In the genomic region with DNA sequence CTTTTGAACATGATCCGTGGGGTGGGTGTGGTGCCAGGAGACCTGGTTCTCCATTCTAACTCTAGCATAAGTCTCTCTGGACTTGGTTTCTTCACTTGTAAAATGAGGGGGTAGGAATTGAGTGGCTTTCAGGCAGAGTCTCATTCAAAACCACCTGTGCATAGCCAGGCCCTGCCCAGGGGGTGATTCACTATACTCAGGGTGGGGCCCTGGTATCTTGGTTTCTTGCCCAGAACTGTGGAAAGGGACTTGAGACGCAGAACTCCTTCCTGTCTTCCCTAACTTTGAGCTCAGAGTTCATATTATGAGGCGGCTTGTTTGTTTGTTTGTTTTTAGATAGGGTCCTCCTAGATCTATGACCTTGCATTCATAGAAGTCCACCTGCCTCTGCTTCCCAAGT, we compare ENCODE assay signal across 19 mouse cellular contexts. TPM values are rescaled to one million over a fixed set of nuclear protein-coding genes. Genes with fewer than 3 reads are reported as not detected.
DNase-seq lines count a peak whose midpoint lies in the region; ATAC-seq and TF ChIP-seq lines count a peak whose summit lies in the region.
"Had no signal": no experiment of that assay in that cellular context is flagged by ENCODE, and none has a peak within 500 bp of the region (broad histone marks: within the 10 kb centered on the region; RNA-seq: fewer than 3 reads in every experiment).

No protein-coding gene starts in this region.

- H3K4me2 ChIP-seq in embryonic facial prominence, embryonic 13.5 days, result no peak overlapping the region
- H3K4me2 ChIP-seq in kidney, embryonic 16.5 days (replicated peaks; ENCODE audit: low read depth, low read length), result no peak overlapping the region
- no peak overlapping the region for H3K4me2 ChIP-seq in limb, embryonic 15.5 days
- H3K4me2 ChIP-seq in liver, embryonic 12.5 days, result no peak overlapping the region
- H3K4me2 ChIP-seq: hindbrain, embryonic 15.5 days had no signal

- H3K9ac ChIP-seq in embryonic facial prominence, embryonic 13.5 days, result no peak overlapping the region
- H3K9ac ChIP-seq in kidney, embryonic 16.5 days (replicated peaks; ENCODE audit: low read length), result no peak overlapping the region
- no peak overlapping the region for H3K9ac ChIP-seq in limb, embryonic 15.5 days
- no peak overlapping the region for H3K9ac ChIP-seq in liver, embryonic 12.5 days
- H3K9ac ChIP-seq: hindbrain, embryonic 15.5 days had no signal

- no peak overlapping the region for H3ac ChIP-seq in C2C12 (ENCODE audit: control insufficient read depth, insufficient read length, low read depth)

- H3K79me2 ChIP-seq in C2C12 (ENCODE audit: control insufficient read depth, insufficient read depth), result peaks cover 97% of the 10 kb centered on the region

- no peaks in the 10 kb centered on the region for H3K27me3 ChIP-seq in embryonic facial prominence, embryonic 13.5 days
- no peaks in the 10 kb centered on the region for H3K27me3 ChIP-seq in embryonic facial prominence, embryonic 10.5 days (replicated peaks; ENCODE audit: low read depth, poor library complexity, severe bottlenecking)
- no peaks in the 10 kb centered on the region for H3K27me3 ChIP-seq in kidney, embryonic 16.5 days (ENCODE audit: insufficient read depth, low read length)
- H3K27me3 ChIP-seq in C2C12 (ENCODE audit: control insufficient read depth, insufficient read depth, insufficient read length), result no peaks in the 10 kb centered on the region
- H3K27me3 ChIP-seq in limb, embryonic 15.5 days, result no peaks in the 10 kb centered on the region
- no peaks in the 10 kb centered on the region for H3K27me3 ChIP-seq in liver, embryonic 12.5 days (replicated peaks)
- H3K27me3 ChIP-seq: hindbrain, embryonic 15.5 days; megakaryocyte, embryonic 14.5 days had no signal

- H3K9me3 ChIP-seq in embryonic facial prominence, embryonic 13.5 days, result no peaks in the 10 kb centered on the region
- H3K9me3 ChIP-seq in embryonic facial prominence, embryonic 10.5 days, result no peaks in the 10 kb centered on the region
- H3K9me3 ChIP-seq in kidney, embryonic 16.5 days (ENCODE audit: low read length), result no peaks in the 10 kb centered on the region
- no peaks in the 10 kb centered on the region for H3K9me3 ChIP-seq in limb, embryonic 15.5 days
- H3K9me3 ChIP-seq in liver, embryonic 12.5 days (replicated peaks), result no peaks in the 10 kb centered on the region
- H3K9me3 ChIP-seq: hindbrain, embryonic 15.5 days; megakaryocyte, embryonic 14.5 days had no signal

- no peaks in the 10 kb centered on the region; the same call in 1 of the 2 replicates for H3K36me3 ChIP-seq in embryonic facial prominence, embryonic 13.5 days
- H3K36me3 ChIP-seq in embryonic facial prominence, embryonic 10.5 days (replicated peaks), result peaks cover 11% of the 10 kb centered on the region; the same call in 1 of the 2 replicates
- no peaks in the 10 kb centered on the region for H3K36me3 ChIP-seq in kidney, embryonic 16.5 days (ENCODE audit: insufficient read depth, low read length)
- H3K36me3 ChIP-seq in C2C12 (ENCODE audit: control insufficient read depth, insufficient read depth), result no peaks in the 10 kb centered on the region
- H3K36me3 ChIP-seq in limb, embryonic 15.5 days, result no peaks in the 10 kb centered on the region
- H3K36me3 ChIP-seq in liver, embryonic 12.5 days, result peaks cover 2% of the 10 kb centered on the region; the same call in 1 of the 2 replicates
- H3K36me3 ChIP-seq: hindbrain, embryonic 15.5 days had no signal

- no peak overlapping the region for H3K4me3 ChIP-seq in embryonic facial prominence, embryonic 13.5 days
- H3K4me3 ChIP-seq in embryonic facial prominence, embryonic 10.5 days, result no peak overlapping the region
- no peak overlapping the region for H3K4me3 ChIP-seq in kidney, embryonic 16.5 days (ENCODE audit: low read length)
- H3K4me3 ChIP-seq in C2C12 (ENCODE audit: insufficient read depth, poor library complexity, severe bottlenecking), result no peak overlapping the region
- no peak overlapping the region for H3K4me3 ChIP-seq in limb, embryonic 15.5 days
- no peak overlapping the region for H3K4me3 ChIP-seq in liver, embryonic 12.5 days
- H3K4me3 ChIP-seq: heart, adult 2 months; hindbrain, embryonic 15.5 days had no signal

- DNase-seq in embryonic facial prominence, embryonic 10.5 days (ENCODE audit: low spot score), result no peak
- DNase-seq in kidney, postnatal 14 days, result peak; percentile 44
- DNase-seq in adrenal gland, postnatal 14 days, result no peak
- DNase-seq: adrenal gland, postnatal 25 days; cerebellum, adult 9-11 months; heart, adult 2 months; heart, postnatal 10 days; thymus, postnatal 14 days had no signal

- peaks cover 49% of the 10 kb centered on the region for H3K79me3 ChIP-seq in C2C12 (ENCODE audit: low read depth)

- H3K27ac ChIP-seq in embryonic facial prominence, embryonic 13.5 days, result peak overlapping the region; percentile 71; the same call in 1 of the 2 replicates
- H3K27ac ChIP-seq in embryonic facial prominence, embryonic 10.5 days (replicated peaks), result no peak overlapping the region
- no peak overlapping the region for H3K27ac ChIP-seq in kidney, embryonic 16.5 days (ENCODE audit: low read length)
- peak overlapping the region; percentile 75 for H3K27ac ChIP-seq in limb, embryonic 15.5 days
- no peak overlapping the region for H3K27ac ChIP-seq in liver, embryonic 12.5 days
- H3K27ac ChIP-seq: heart, adult 2 months; hindbrain, embryonic 15.5 days had no signal

- TF ChIP-seq CTCF in C2C12 (IDR thresholded peaks at IDR 0.05; ENCODE audit: control insufficient read depth, insufficient read depth, insufficient read length), result no peak

- H3K4me1 ChIP-seq in embryonic facial prominence, embryonic 13.5 days, result peaks cover 54% of the 10 kb centered on the region
- peaks cover 42% of the 10 kb centered on the region for H3K4me1 ChIP-seq in embryonic facial prominence, embryonic 10.5 days
- peaks cover 48% of the 10 kb centered on the region for H3K4me1 ChIP-seq in kidney, embryonic 16.5 days (ENCODE audit: insufficient read depth, low read length)
- H3K4me1 ChIP-seq in limb, embryonic 15.5 days, result peaks cover 57% of the 10 kb centered on the region
- H3K4me1 ChIP-seq in liver, embryonic 12.5 days, result peaks cover 57% of the 10 kb centered on the region

- no peak for ATAC-seq in embryonic facial prominence, embryonic 13.5 days (ENCODE audit: insufficient number of reproducible peaks, insufficient read depth, low FRiP score, low TSS enrichment, low read depth)
- no peak for ATAC-seq in kidney, embryonic 16.5 days (ENCODE audit: low FRiP score, low TSS enrichment)
- ATAC-seq in limb, embryonic 15.5 days (ENCODE audit: insufficient number of reproducible peaks, low FRiP score, low TSS enrichment, low read depth), result no peak
- ATAC-seq in liver, embryonic 12.5 days, result no peak

- WGBS in embryonic facial prominence, embryonic 13.5 days, result 73% methylated on average over 3 of the region's 3 CpGs
- 87% methylated on average over 3 of the region's 3 CpGs for WGBS in embryonic facial prominence, embryonic 10.5 days
- WGBS in kidney, embryonic 16.5 days, result 59% methylated on average over 3 of the region's 3 CpGs
- WGBS in limb, embryonic 15.5 days, result 52% methylated on average over 3 of the region's 3 CpGs
- 64% methylated on average over 3 of the region's 3 CpGs for whole genome bisulfite sequencing in liver, embryonic 12.5 days (ENCODE audit: insufficient replicate concordance)

RNA-seq across cellular contexts. Expression of a gene that starts 14.5 kb away (rescaled TPM):
- polyA plus RNA-seq in embryonic facial prominence, embryonic 13.5 days (2015; fragmentation: Nextera tagmentation; extraction: Ambion mirVana), result 14.6 and 16.5 TPM in 2 replicates
- polyA plus RNA-seq in embryonic facial prominence, embryonic 10.5 days (2016; fragmentation: Nextera tagmentation; extraction: Ambion mirVana), result 14.6 and 15.2 TPM in 2 replicates
- polyA plus RNA-seq in kidney, embryonic 16.5 days (2015; fragmentation: Nextera tagmentation; extraction: Ambion mirVana), result 15.9 and 17.4 TPM in 2 replicates
- 34.5 TPM for polyA plus RNA-seq in C2C12 (2012; fragmentation: generic; extraction: Trizol)
- polyA plus RNA-seq in limb, embryonic 15.5 days (2015; fragmentation: Nextera tagmentation; extraction: Ambion mirVana), result 14.1 TPM in 2 replicates
- 8.3 and 8.7 TPM in 2 replicates for polyA plus RNA-seq in liver, embryonic 12.5 days (2016; fragmentation: Nextera tagmentation; extraction: Ambion mirVana)
- total RNA-seq in adrenal gland, postnatal 14 days (2021), result 52.5 and 58.5 TPM in 2 replicates

RNA-seq across cellular contexts. Expression of a gene that starts 37.3 kb away (rescaled TPM):
- 5.3 and 6.5 TPM in 2 replicates for polyA plus RNA-seq in embryonic facial prominence, embryonic 13.5 days (2015; fragmentation: Nextera tagmentation; extraction: Ambion mirVana)
- 3.2 and 3.7 TPM in 2 replicates for polyA plus RNA-seq in embryonic facial prominence, embryonic 10.5 days (2016; fragmentation: Nextera tagmentation; extraction: Ambion mirVana)
- polyA plus RNA-seq in kidney, embryonic 16.5 days (2015; fragmentation: Nextera tagmentation; extraction: Ambion mirVana), result 8.5 and 8.8 TPM in 2 replicates
- 9.3 TPM for polyA plus RNA-seq in C2C12 (2012; fragmentation: generic; extraction: Trizol)
- 10.4 and 11.9 TPM in 2 replicates for polyA plus RNA-seq in limb, embryonic 15.5 days (2015; fragmentation: Nextera tagmentation; extraction: Ambion mirVana)
- polyA plus RNA-seq in liver, embryonic 12.5 days (2016; fragmentation: Nextera tagmentation; extraction: Ambion mirVana), result 2.0 and 2.6 TPM in 2 replicates
- total RNA-seq in adrenal gland, postnatal 14 days (2021), result 8.5 and 10.9 TPM in 2 replicates

RNA-seq across cellular contexts. Expression of a gene that starts 38.4 kb away (rescaled TPM):
- polyA plus RNA-seq in embryonic facial prominence, embryonic 13.5 days (2015; fragmentation: Nextera tagmentation; extraction: Ambion mirVana), result not detected in 2 replicates
- polyA plus RNA-seq in embryonic facial prominence, embryonic 10.5 days (2016; fragmentation: Nextera tagmentation; extraction: Ambion mirVana), result not detected in 2 replicates
- not detected in 2 replicates for polyA plus RNA-seq in kidney, embryonic 16.5 days (2015; fragmentation: Nextera tagmentation; extraction: Ambion mirVana)
- not detected for polyA plus RNA-seq in C2C12 (2012; fragmentation: generic; extraction: Trizol)
- polyA plus RNA-seq in limb, embryonic 15.5 days (2015; fragmentation: Nextera tagmentation; extraction: Ambion mirVana), result not detected in 2 replicates
- not detected in 2 replicates for polyA plus RNA-seq in liver, embryonic 12.5 days (2016; fragmentation: Nextera tagmentation; extraction: Ambion mirVana)
- not detected in 2 replicates for total RNA-seq in adrenal gland, postnatal 14 days (2021)
- total RNA-seq: adrenal gland, postnatal 25 days; heart, adult 2 months; heart, postnatal 10 days; left cerebral cortex, postnatal 25 days; neutrophil, adult 5-6 weeks had no signal
- polyA plus RNA-seq: forebrain, embryonic 11.5 days; hindbrain, embryonic 15.5 days; liver, embryonic 16.5 days had no signal

RNA-seq across cellular contexts. Expression of a gene that starts 41.8 kb away (rescaled TPM):
- polyA plus RNA-seq in embryonic facial prominence, embryonic 13.5 days (2015; fragmentation: Nextera tagmentation; extraction: Ambion mirVana), result not detected in 2 replicates
- not detected in 2 replicates for polyA plus RNA-seq in embryonic facial prominence, embryonic 10.5 days (2016; fragmentation: Nextera tagmentation; extraction: Ambion mirVana)
- 0.19 TPM in 1 of 2 replicates, not detected in the other for polyA plus RNA-seq in kidney, embryonic 16.5 days (2015; fragmentation: Nextera tagmentation; extraction: Ambion mirVana)
- 0.08 TPM for polyA plus RNA-seq in C2C12 (2012; fragmentation: generic; extraction: Trizol)
- 0.41 TPM in 1 of 2 replicates, not detected in the other for polyA plus RNA-seq in limb, embryonic 15.5 days (2015; fragmentation: Nextera tagmentation; extraction: Ambion mirVana)
- polyA plus RNA-seq in liver, embryonic 12.5 days (2016; fragmentation: Nextera tagmentation; extraction: Ambion mirVana), result not detected in 2 replicates
- total RNA-seq in adrenal gland, postnatal 14 days (2021), result not detected in 2 replicates
- total RNA-seq: adrenal gland, postnatal 25 days; heart, adult 2 months; heart, postnatal 10 days; left cerebral cortex, postnatal 25 days had no signal
- polyA plus RNA-seq: forebrain, embryonic 11.5 days; heart, adult 2 months; liver, embryonic 16.5 days had no signal

RNA-seq across cellular contexts. Expression of a gene that starts 44.5 kb away (rescaled TPM):
- not detected in 2 replicates for polyA plus RNA-seq in embryonic facial prominence, embryonic 13.5 days (2015; fragmentation: Nextera tagmentation; extraction: Ambion mirVana)
- polyA plus RNA-seq in embryonic facial prominence, embryonic 10.5 days (2016; fragmentation: Nextera tagmentation; extraction: Ambion mirVana), result not detected in 2 replicates
- not detected in 2 replicates for polyA plus RNA-seq in kidney, embryonic 16.5 days (2015; fragmentation: Nextera tagmentation; extraction: Ambion mirVana)
- not detected for polyA plus RNA-seq in C2C12 (2012; fragmentation: generic; extraction: Trizol)
- polyA plus RNA-seq in limb, embryonic 15.5 days (2015; fragmentation: Nextera tagmentation; extraction: Ambion mirVana), result not detected in 2 replicates
- polyA plus RNA-seq in liver, embryonic 12.5 days (2016; fragmentation: Nextera tagmentation; extraction: Ambion mirVana), result not detected in 2 replicates
- not detected in 2 replicates for total RNA-seq in adrenal gland, postnatal 14 days (2021)
- total RNA-seq: adrenal gland, postnatal 25 days; heart, adult 2 months; heart, postnatal 10 days; left cerebral cortex, postnatal 25 days; neutrophil, adult 5-6 weeks had no signal
- polyA plus RNA-seq: forebrain, embryonic 11.5 days; heart, adult 2 months; hindbrain, embryonic 15.5 days; liver, embryonic 16.5 days had no signal

Comparison
In these comparisons a context has a peak if more than half of its experiments do, and no peak if none do; other contexts are left out.
1. H3K27ac ChIP-seq: peak in embryonic facial prominence, embryonic 13.5 days (single experiment) and limb, embryonic 15.5 days (single experiment); none in embryonic facial prominence, embryonic 10.5 days (single experiment), kidney, embryonic 16.5 days (single experiment) and liver, embryonic 12.5 days (single experiment).